Mouse (Mus musculus) MEL (cell line): ENCODE data around the gene Gm4858. TPM values are rescaled to one million over a fixed set of nuclear protein-coding genes. Genes with fewer than 3 reads are reported as not detected.
A peak's percentile ranks its signal among the peaks of the same experiment; 100 is the strongest.

Experiments
- DNase-seq: peaks from one replicate; pipeline ENCODE4 v3.0.0; 2011; ENCODE audit warnings: low read depth, low spot score
- H3K27ac ChIP-seq: 2 replicates; pipeline ENCODE4 v1.5.1; 2012; ENCODE audit warnings: low read depth, mild to moderate bottlenecking, control low read depth, low read length, moderate library complexity; ENCODE audit not compliant: control insufficient read depth
- H3K27me3 ChIP-seq, 2 experiments: fragments of 150-350 bp in 1 of 2; sonication (generic) in 1 of 2; 2 replicates each; pipeline ENCODE4 v1.6.1; 2012; ENCODE audit warnings: low read length in 2 of 2, mild to moderate bottlenecking in 2 of 2, improper control_type of control experiment in 1 of 2, moderate library complexity in 1 of 2; ENCODE audit not compliant: insufficient read depth in 2 of 2, control insufficient read depth in 1 of 2
- H3K36me3 ChIP-seq, 2 experiments: 2 replicates each; pipeline ENCODE4 v1.6.1; 2012 to 2014; ENCODE audit warnings: low read length in 2 of 2, improper control_type of control experiment in 1 of 2, inconsistent platforms in 1 of 2, mild to moderate bottlenecking in 1 of 2; ENCODE audit not compliant: insufficient read depth in 2 of 2, control insufficient read depth in 1 of 2
- H3K4me1 ChIP-seq, 2 experiments: fragments of 150-350 bp in 1 of 2; sonication (generic) in 1 of 2; 2 replicates each; pipeline ENCODE4 v1.6.1; 2012; ENCODE audit warnings: low read length in 2 of 2, improper control_type of control experiment in 1 of 2, mild to moderate bottlenecking in 1 of 2; ENCODE audit not compliant: insufficient read depth in 2 of 2, control insufficient read depth in 1 of 2
- H3K4me3 ChIP-seq, 2 experiments: fragments of 150-350 bp in 1 of 2; sonication (generic) in 1 of 2; 2 replicates each; pipeline ENCODE4 v1.5.1; 2012; ENCODE audit warnings: low read depth in 2 of 2, low read length in 2 of 2, mild to moderate bottlenecking in 2 of 2, moderate library complexity in 2 of 2, control low read depth in 1 of 2, improper control_type of control experiment in 1 of 2; ENCODE audit not compliant: control insufficient read depth in 1 of 2, insufficient read depth in 1 of 2
- H3K79me2 ChIP-seq: 2 replicates; pipeline ENCODE4 v1.6.1; 2012; ENCODE audit warnings: mild to moderate bottlenecking, low read length, moderate library complexity; ENCODE audit not compliant: control insufficient read depth, poor library complexity, insufficient read depth
- H3K9ac ChIP-seq: 2 replicates; pipeline ENCODE4 v1.6.1; 2012; ENCODE audit warnings: low read depth, mild to moderate bottlenecking, control low read depth, low read length, moderate library complexity; ENCODE audit not compliant: control insufficient read depth, poor library complexity, severe bottlenecking
- H3K9me3 ChIP-seq: fragments of 150-350 bp; sonication (generic); replicated peaks from 2 replicates; pipeline ENCODE4 v1.6.1; 2012; ENCODE audit warnings: mild to moderate bottlenecking, low read length, improper control_type of control experiment, moderate library complexity; ENCODE audit not compliant: insufficient read depth
- CHD1 ChIP-seq: IDR thresholded peaks from 2 replicates; pipeline ENCODE4 v1.6.1; 2012; ENCODE audit warnings: low read depth, mild to moderate bottlenecking, inconsistent platforms, low read length, improper control_type of control experiment
- CTCF ChIP-seq, 3 experiments: IDR thresholded peaks in 2 of 3; conservative IDR thresholded peaks in 1 of 3; 2 replicates each; pipeline ENCODE4 v1.5.1; 2011 to 2012; ENCODE audit warnings: low read length in 3 of 3, low read depth in 2 of 3, mild to moderate bottlenecking in 2 of 3, improper control_type of control experiment in 1 of 3, inconsistent platforms in 1 of 3, mixed read lengths in 1 of 3, moderate library complexity in 1 of 3; ENCODE audit not compliant: control insufficient read depth in 1 of 3, insufficient read depth in 1 of 3, poor library complexity in 1 of 3, severe bottlenecking in 1 of 3
- GABPA ChIP-seq: IDR thresholded peaks from 2 replicates; pipeline ENCODE4 v1.6.1; 2012; ENCODE audit warnings: low read depth, mild to moderate bottlenecking, inconsistent platforms, low read length, improper control_type of control experiment, moderate library complexity
- KAT2A ChIP-seq: conservative IDR thresholded peaks from 2 replicates; pipeline ENCODE4 v1.6.1; 2012; ENCODE audit warnings: low read depth, low read length, improper control_type of control experiment, inconsistent platforms
- MEF2A ChIP-seq: IDR thresholded peaks from 2 replicates; pipeline ENCODE4 v1.6.1; 2014; ENCODE audit warnings: low read depth, mild to moderate bottlenecking, inconsistent platforms, low read length, improper control_type of control experiment; ENCODE audit not compliant: poor library complexity, insufficient replicate concordance, severe bottlenecking; ENCODE audit errors: extremely low read depth
- MXI1 ChIP-seq: IDR thresholded peaks from 2 replicates; pipeline ENCODE4 v1.6.1; 2011; ENCODE audit warnings: mild to moderate bottlenecking, low read depth, low read length, improper control_type of control experiment
- NELFE ChIP-seq: IDR thresholded peaks from 2 replicates; pipeline ENCODE4 v1.6.1; 2011; ENCODE audit warnings: low read depth, low read length, improper control_type of control experiment
- POLR2AphosphoS5 ChIP-seq: IDR thresholded peaks from 2 replicates; pipeline ENCODE4 v1.6.1; 2012; ENCODE audit warnings: low read depth, borderline replicate concordance, mild to moderate bottlenecking, inconsistent platforms, low read length, moderate library complexity, mixed read lengths
- RAD21 ChIP-seq: IDR thresholded peaks from 2 replicates; pipeline ENCODE4 v1.6.1; 2011; ENCODE audit warnings: mild to moderate bottlenecking, low read depth, low read length, improper control_type of control experiment
- RCOR1 ChIP-seq: IDR thresholded peaks from 2 replicates; pipeline ENCODE4 v1.6.1; 2012; ENCODE audit warnings: low read depth, mild to moderate bottlenecking, inconsistent platforms, low read length, improper control_type of control experiment
- SIN3A ChIP-seq: IDR thresholded peaks from 2 replicates; pipeline ENCODE4 v1.6.1; 2012; ENCODE audit warnings: low read length, improper control_type of control experiment, inconsistent platforms
- SMC3 ChIP-seq: IDR thresholded peaks from 2 replicates; pipeline ENCODE4 v1.6.1; 2011; ENCODE audit warnings: low read depth, low read length, improper control_type of control experiment
- TCF12 ChIP-seq: IDR thresholded peaks from 2 replicates; pipeline ENCODE4 v1.6.1; 2014; ENCODE audit warnings: low read depth, mild to moderate bottlenecking, inconsistent platforms, low read length, improper control_type of control experiment, moderate library complexity
- USF2 ChIP-seq, 2 experiments: IDR thresholded peaks; 2 replicates each; pipeline ENCODE4 v1.6.1; 2011 to 2012; ENCODE audit warnings: improper control_type of control experiment in 2 of 2, low read length in 2 of 2, borderline replicate concordance in 1 of 2, inconsistent platforms in 1 of 2, low read depth in 1 of 2, mild to moderate bottlenecking in 1 of 2; ENCODE audit not compliant: insufficient read depth in 1 of 2
- polyA plus RNA-seq, 2 experiments: library from polyadenylated mRNA; stranded (reverse) in 1 of 2; unstranded in 1 of 2; fragments of >175 nt in 1 of 2; fragments of >200 nt in 1 of 2; gene quantifications; 2 replicates each; pipeline versions ENCODE4 v1.2.1 to v1.2.4; 2012; ENCODE audit warnings: low replicate concordance in 2 of 2, low read depth in 1 of 2; ENCODE audit not compliant: insufficient read length in 2 of 2, insufficient read depth in 1 of 2, missing spikeins in 1 of 2
- total RNA-seq: library from RNA; depleted of rRNA; stranded (reverse); fragments of 300-350 nt; gene quantifications from 2 replicates; pipeline ENCODE4 v1.2.3, GENCODE M21; 2012

Gm4858 gene
- total and polyA plus RNA-seq, 3 experiments: not detected

DNA sequence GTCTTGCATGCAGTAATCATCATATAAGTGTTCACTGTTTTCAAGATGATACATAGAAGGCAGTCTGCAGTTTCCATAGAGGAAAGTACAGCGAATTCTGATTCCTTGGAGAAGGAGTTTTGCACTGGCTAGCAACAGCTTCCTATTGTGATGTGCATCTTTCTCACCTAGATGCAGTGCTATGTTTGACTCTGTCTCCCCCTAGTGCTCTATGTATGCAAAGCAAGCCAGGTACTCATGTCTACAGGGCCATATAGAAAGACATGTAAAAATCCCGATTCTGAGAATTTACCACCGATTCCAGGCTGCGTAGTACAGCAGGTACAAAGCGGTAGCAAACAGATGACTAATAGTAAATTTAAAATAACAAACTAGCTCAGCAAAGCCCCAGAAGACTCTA lies 37.2 kb upstream of the Gm4858 start (continued):
- no peak for TF ChIP-seq MEF2A
- TF ChIP-seq KAT2A: no peak
- no peak for TF ChIP-seq MXI1
- peak; percentile 66 for TF ChIP-seq RAD21
- TF ChIP-seq POLR2AphosphoS5: no peak
- TF ChIP-seq SMC3: peak; percentile 54
- TF ChIP-seq TCF12: no peak
- no peak for TF ChIP-seq USF2 (IDR thresholded peaks at IDR 0.05; ENCODE audit: borderline replicate concordance in 1 of 2, insufficient read depth in 1 of 2, low read depth in 1 of 2, low read length in 2 of 2)
- no peak for TF ChIP-seq RCOR1
- TF ChIP-seq GABPA: no peak
- no peak for TF ChIP-seq CHD1

DNA sequence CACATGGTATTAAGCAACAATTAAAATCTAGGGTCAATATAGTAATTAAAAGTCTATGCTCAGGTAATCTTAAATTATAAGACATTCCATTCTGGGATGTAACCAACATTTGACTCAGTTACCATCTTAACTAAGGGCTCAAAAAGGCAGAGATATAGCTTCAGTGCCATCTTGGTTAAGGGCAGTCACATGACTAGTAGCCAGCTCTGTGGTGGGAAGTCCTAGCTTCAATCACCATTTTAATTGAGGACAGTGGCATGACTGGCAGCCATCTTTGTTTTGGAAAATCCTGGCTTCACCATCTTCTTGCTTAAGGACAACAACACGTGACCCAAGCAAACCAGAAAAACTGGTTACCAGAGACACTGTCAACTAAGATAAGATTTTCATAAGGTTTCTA lies 18.4 kb upstream of the Gm4858 start:
- H3K4me3 ChIP-seq: no peak overlapping the region
- H3K9ac ChIP-seq: no peak overlapping the region
- no peaks in the 10 kb centered on the region for H3K9me3 ChIP-seq
- H3K79me2 ChIP-seq: no peaks in the 10 kb centered on the region
- no peak for TF ChIP-seq SIN3A
- TF ChIP-seq RAD21: no peak
- no peak for DNase-seq
- no peaks in the 10 kb centered on the region for H3K36me3 ChIP-seq
- H3K27me3 ChIP-seq: no peaks in the 10 kb centered on the region
- no peaks in the 10 kb centered on the region for H3K4me1 ChIP-seq
- no peak overlapping the region for H3K27ac ChIP-seq

DNA sequence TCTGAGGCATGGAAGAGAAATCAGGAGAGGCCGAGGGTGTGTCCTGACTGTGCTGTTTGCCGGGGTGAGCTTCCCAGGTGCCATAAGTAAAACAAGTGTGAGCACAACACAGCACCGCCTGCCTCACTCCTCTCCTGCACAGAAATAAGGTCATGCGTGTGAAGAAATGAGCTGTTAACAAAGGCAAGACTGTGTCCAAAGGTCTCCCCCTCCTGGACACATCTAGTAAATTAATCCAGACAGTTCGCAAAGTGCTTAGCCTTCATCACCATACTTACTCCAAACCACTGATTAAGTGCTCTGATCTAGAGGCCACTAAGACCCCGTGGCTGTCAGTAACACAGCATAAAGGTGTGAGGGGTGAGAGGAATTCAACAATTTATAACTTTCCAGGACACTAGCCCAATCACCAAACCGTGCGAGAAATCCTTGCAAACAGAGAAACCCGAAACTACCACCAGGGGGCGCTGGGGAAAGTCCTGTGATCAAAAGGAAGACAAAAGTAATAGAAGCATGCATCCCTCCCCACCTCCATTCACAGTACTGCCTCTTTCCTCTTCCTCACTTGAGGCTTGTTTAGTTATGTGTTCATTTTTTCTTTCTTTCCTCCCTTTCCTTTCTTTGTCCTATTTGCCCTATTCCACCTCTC lies 15.7 kb upstream of the Gm4858 start:
- H3K4me3 ChIP-seq: no peak overlapping the region
- no peaks in the 10 kb centered on the region for H3K4me1 ChIP-seq
- no peaks in the 10 kb centered on the region for H3K36me3 ChIP-seq
- H3K79me2 ChIP-seq: no peaks in the 10 kb centered on the region
- no peak overlapping the region for H3K9ac ChIP-seq
- DNase-seq: peak; percentile 37
- no peaks in the 10 kb centered on the region for H3K27me3 ChIP-seq
- H3K27ac ChIP-seq: no peak overlapping the region
- peak; percentile 45 for TF ChIP-seq SMC3
- TF ChIP-seq CTCF (IDR thresholded peaks at IDR 0.05 in 2 of 3, conservative IDR thresholded peaks at IDR 0.05 in 1 of 3; ENCODE audit: control insufficient read depth in 1 of 3, insufficient read depth in 1 of 3, low read depth in 2 of 3, low read length in 3 of 3, poor library complexity in 1 of 3, severe bottlenecking in 1 of 3): peak; percentile 52 to 54 (median 53)
- peak; percentile 2; the same call in 1 of the 2 replicates for TF ChIP-seq RAD21
- TF ChIP-seq NELFE: no peak
- no peaks in the 10 kb centered on the region for H3K9me3 ChIP-seq
